Mouse (Mus musculus) limb, embryonic 14.5 days (tissue): ENCODE data around the gene Echdc2. TPM values are rescaled to one million over a fixed set of nuclear protein-coding genes. Genes with fewer than 3 reads are reported as not detected.

ENCODE experiments used
- ATAC-seq: fragments of 200-750 bp; cut with Nextera tagmentation; 2 replicates; pipeline ENCODE4 v1.8.0; 2017; ENCODE audit warnings: low read depth, moderate number of reproducible peaks, moderate TSS enrichment; ENCODE audit not compliant: low FRiP score
- DNase-seq: peaks from one replicate; pipeline ENCODE4 v3.0.0-alpha.2; 2015; ENCODE audit warnings: low spot score
- H3K27ac ChIP-seq: fragments of 300-500 bp; sonication (generic); replicated peaks from 2 replicates; pipeline ENCODE4 v1.5.1; 2014; ENCODE audit warnings: low read depth, mild to moderate bottlenecking, low read length, moderate library complexity, mixed read lengths
- H3K27me3 ChIP-seq: fragments of 300-500 bp; sonication (generic); 2 replicates; pipeline ENCODE4 v1.6.1; 2014; ENCODE audit warnings: low read length, mixed read lengths; ENCODE audit not compliant: control insufficient read depth, insufficient read depth
- H3K36me3 ChIP-seq: fragments of 300-500 bp; sonication (generic); 2 replicates; pipeline ENCODE4 v1.6.1; 2014; ENCODE audit warnings: mild to moderate bottlenecking, low read length, moderate library complexity, mixed read lengths; ENCODE audit not compliant: control insufficient read depth, insufficient read depth
- H3K4me1 ChIP-seq: fragments of 300-500 bp; sonication (generic); 2 replicates; pipeline ENCODE4 v1.6.1; 2014; ENCODE audit warnings: antibody characterized with exemption, low read length, mixed read lengths; ENCODE audit not compliant: control insufficient read depth, insufficient read depth
- H3K4me2 ChIP-seq: fragments of 300-500 bp; sonication (generic); replicated peaks from 2 replicates; pipeline ENCODE4 v1.6.1; 2014; ENCODE audit warnings: low read depth, mild to moderate bottlenecking, low read length, moderate library complexity; ENCODE audit not compliant: severe bottlenecking
- H3K4me3 ChIP-seq: fragments of 300-500 bp; sonication (generic); replicated peaks from 2 replicates; pipeline ENCODE4 v1.5.1; 2014; ENCODE audit warnings: low read length
- H3K9ac ChIP-seq: fragments of 300-500 bp; sonication (generic); 2 replicates; pipeline ENCODE4 v1.6.1; 2014; ENCODE audit warnings: mild to moderate bottlenecking, low read depth, low read length, moderate library complexity; ENCODE audit not compliant: severe bottlenecking
- H3K9me3 ChIP-seq: fragments of 300-500 bp; sonication (generic); 2 replicates; pipeline ENCODE4 v1.6.1; 2016; ENCODE audit warnings: low read length; ENCODE audit not compliant: control insufficient read depth
- POLR2A ChIP-seq: fragments of 200-500 bp; IDR thresholded peaks from 2 replicates; pipeline ENCODE4 v1.8.0; 2012; ENCODE audit warnings: inconsistent platforms, mild to moderate bottlenecking, moderate library complexity, borderline replicate concordance; ENCODE audit not compliant: insufficient read depth, insufficient read length; ENCODE audit errors: extremely low read depth
- WGBS: fragments of 180-500 bp; shearing (Covaris S2); extraction: QIAGEN DNeasy Blood & Tissue Kit; methylation state at CpG from one replicate; pipeline ENCODE4 v1.1.7; 2014; 5-methylcytosine and 5-hydroxymethylcytosine counted together
- polyA plus RNA-seq, 2 experiments: library from polyadenylated mRNA; depleted of rRNA in 1 of 2; stranded (reverse) in 1 of 2; unstranded in 1 of 2; fragments of >200 nt; fragmentation: Nextera tagmentation in 1 of 2; extraction: Ambion mirVana in 1 of 2; gene quantifications; 2 replicates each; pipeline versions ENCODE4 v1.2.1 to v1.2.3; 2012 to 2014

The Echdc2 gene
- polyA plus RNA-seq, 2 experiments, result 56.5 to 85.4 TPM

DNA sequence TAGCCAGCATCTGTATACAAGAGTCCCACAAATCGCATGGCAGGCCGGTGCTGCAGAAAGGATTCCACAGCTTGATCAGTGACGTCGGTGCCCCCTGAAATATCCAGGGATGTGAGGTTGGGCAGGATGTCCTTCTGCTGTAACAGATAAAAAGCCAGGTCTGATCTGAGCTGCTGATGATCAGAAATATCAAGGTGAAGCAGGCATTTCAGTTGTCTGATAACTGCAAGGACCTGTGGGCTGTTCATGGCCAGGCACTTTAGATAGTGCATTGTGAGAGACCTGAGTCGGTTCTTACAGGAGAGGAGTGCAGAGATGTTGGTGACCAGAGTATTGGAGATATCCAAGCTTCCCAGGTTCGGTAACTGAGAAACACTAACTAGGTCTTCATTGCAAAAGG is 39.4 kb downstream of the Echdc2 start:
- ATAC-seq (no peak), DNase-seq (no peak)
- Histone ChIP-seq H3K4me1 (no peaks in the 10 kb centered on the region), H3K4me2 (no peak overlapping the region), H3K9me3 (no peaks in the 10 kb centered on the region), H3K4me3 (no peak overlapping the region), H3K27me3 (no peaks in the 10 kb centered on the region), H3K27ac (no peak overlapping the region), H3K36me3 (no peaks in the 10 kb centered on the region), H3K9ac (no peak overlapping the region)
- WGBS, result 85% methylated on average over 6 of the region's 6 CpGs
- TF ChIP-seq POLR2A, result no peak

DNA sequence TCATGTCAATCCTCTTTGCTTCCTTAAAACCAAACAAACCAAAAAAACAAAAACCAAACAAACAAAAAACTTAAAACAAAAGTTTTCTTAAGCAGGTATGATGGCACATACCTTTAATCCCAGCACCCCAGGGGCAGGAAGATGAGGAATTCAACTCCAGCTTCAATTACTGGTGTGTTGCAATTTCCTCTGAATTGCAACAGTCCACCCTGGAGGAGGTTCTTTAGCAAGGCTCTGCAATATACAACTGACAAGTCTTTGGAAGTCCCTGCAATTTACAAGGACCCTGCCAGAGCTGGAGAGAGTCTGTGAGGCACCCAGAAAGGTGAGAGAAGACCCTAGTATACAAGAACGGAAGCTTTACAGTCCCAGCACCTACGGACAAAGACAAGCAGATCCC is 47.8 kb downstream of the Echdc2 start:
- 76% methylated on average over 2 of the region's 2 CpGs for WGBS
- ATAC-seq, result no peak
- TF ChIP-seq POLR2A, result no peak
- Histone ChIP-seq H3K27ac (no peak overlapping the region), H3K36me3 (no peaks in the 10 kb centered on the region), H3K9ac (no peak overlapping the region), H3K4me3 (no peak overlapping the region), H3K9me3 (no peaks in the 10 kb centered on the region), H3K4me1 (no peaks in the 10 kb centered on the region), H3K4me2 (no peak overlapping the region), H3K27me3 (peaks cover 12% of the 10 kb centered on the region; the same call in 1 of the 2 replicates)
- DNase-seq, result no peak

DNA sequence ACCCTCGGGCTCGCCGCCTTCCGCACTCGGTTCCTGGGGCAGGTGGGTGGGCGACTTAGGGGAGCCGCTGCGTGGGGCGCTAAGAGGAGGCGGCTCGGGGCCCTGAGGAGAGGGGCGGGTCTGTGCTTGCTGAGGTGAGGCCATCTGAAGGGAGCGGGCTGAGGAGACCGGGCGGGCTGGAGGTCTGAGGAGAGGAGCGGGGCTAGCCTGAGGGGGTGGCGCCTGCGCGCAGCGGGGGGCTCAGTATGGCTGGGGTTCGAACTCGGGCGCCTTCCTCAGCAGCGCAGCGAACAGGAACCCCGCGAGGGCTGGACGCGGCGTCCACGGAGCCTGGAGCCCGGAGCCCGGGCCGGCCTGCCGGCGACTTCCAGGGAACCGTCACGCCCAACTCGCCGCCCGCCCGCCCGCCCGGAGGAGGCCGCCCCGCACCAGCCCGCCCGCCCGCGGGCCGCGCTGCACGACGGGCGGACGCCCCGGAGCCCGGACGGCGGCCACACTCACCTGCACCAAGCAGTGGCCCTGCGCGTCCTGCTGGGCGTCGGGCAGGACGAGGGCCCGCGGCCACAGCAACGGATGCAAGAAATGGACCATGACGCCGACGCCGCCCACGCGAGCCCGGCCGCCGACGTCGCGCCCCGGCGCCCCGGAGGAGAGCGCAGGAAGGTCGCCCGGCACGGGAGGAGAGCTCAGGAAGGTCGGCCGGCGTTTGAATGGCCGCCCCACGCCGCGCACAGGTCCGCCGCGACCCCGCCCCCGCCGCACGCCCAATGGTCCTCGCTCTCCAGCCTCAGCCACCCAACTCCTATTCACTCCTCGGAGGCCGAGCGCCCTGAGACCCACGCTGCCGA is 52.3 kb downstream of the Echdc2 start, which contains the start of gene Zyg11a:
Gene Zyg11a (minus strand): TSS at position 717 of the 848 bp plus-strand sequence.
- Histone ChIP-seq H3K27me3 (peaks cover 25% of the 10 kb centered on the region), H3K9me3 (no peaks in the 10 kb centered on the region), H3K4me2 (peak within 1 kb of the TSS; percentile 65), H3K27ac (no peak within 1 kb of the TSS), H3K4me1 (no peaks in the 10 kb centered on the region), H3K4me3 (peak within 1 kb of the TSS; percentile 52), H3K36me3 (no peaks in the 10 kb centered on the region), H3K9ac (peak within 1 kb of the TSS; percentile 31)
- WGBS, result 1% methylated on average over 86 of the region's 107 CpGs
- TF ChIP-seq POLR2A, result no peak
- DNase-seq (peak; percentile 6), ATAC-seq (peak; percentile 44; the same call in 1 of the 2 replicates)

DNA sequence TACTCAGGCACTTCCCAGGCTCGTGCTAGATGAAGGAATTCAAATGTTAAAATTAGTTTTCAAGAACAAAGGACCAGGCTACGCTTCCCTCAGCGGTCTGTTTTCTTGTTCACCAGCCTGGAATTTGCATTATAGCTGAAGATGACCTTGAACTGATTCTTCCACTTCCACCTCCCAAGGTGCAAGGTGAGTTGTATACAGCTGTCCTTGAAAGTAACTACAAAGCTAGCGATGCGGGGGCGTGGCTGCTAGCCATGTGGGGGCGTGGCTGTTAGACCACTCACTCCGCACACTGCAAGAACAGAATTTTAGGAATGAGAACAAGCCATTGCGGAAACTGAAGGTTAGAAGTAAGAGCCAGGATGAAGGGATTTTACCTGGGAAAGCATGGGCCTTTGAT is 53.8 kb downstream of the Echdc2 start:
- no peak overlapping the region for H3K4me3 ChIP-seq
- WGBS, result 8% methylated on average over 9 of the region's 9 CpGs
- no peak for ATAC-seq
- H3K4me2 ChIP-seq, result no peak overlapping the region; the same call in 1 of the 2 replicates
- peaks cover 25% of the 10 kb centered on the region for H3K27me3 ChIP-seq
- H3K9me3 ChIP-seq, result no peaks in the 10 kb centered on the region
- TF ChIP-seq POLR2A, result no peak
- H3K4me1 ChIP-seq, result no peaks in the 10 kb centered on the region
- peak; percentile 31 for DNase-seq
- no peaks in the 10 kb centered on the region for H3K36me3 ChIP-seq
- H3K9ac ChIP-seq, result no peak overlapping the region
- no peak overlapping the region for H3K27ac ChIP-seq

DNA sequence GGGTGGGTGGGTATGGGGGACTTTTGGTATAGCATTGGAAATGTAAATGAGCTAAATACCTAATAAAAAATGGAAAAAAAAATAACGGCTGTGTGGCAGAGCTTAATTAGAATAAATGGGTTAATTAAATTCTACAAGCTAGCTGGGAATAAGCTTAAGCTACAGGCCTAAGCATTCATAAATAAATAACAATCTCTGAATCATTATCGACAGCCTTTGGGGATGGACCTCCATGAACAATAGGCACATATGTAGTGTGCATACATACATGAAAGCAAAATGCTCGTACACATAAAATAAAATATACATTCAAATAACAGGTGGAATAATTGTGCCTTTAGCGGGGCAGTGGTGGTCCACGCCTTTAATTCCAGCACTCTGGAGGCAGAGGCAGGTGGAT is 57.3 kb downstream of the Echdc2 start:
- H3K4me3 ChIP-seq, result no peak overlapping the region
- H3K9me3 ChIP-seq, result no peaks in the 10 kb centered on the region
- no peak for ATAC-seq
- TF ChIP-seq POLR2A, result no peak
- DNase-seq, result no peak
- 82% methylated on average over 5 of the region's 5 CpGs for WGBS
- no peak overlapping the region for H3K9ac ChIP-seq
- H3K27me3 ChIP-seq, result peaks cover 18% of the 10 kb centered on the region
- no peaks in the 10 kb centered on the region for H3K36me3 ChIP-seq
- no peak overlapping the region for H3K4me2 ChIP-seq
- H3K27ac ChIP-seq, result no peak overlapping the region
- no peaks in the 10 kb centered on the region for H3K4me1 ChIP-seq
